Mouse (Mus musculus) right cerebral cortex, adult 18-20 months (tissue): Measurements from ENCODE around the gene Hist1h2bh.
"Not testable (repeated sequence)": the region's sequence is repeated elsewhere in the genome, so short reads cannot be mapped to it uniquely, and the experiment has no call there.

Experiments
- DNase-seq: peaks from one replicate; pipeline ENCODE4 v3.0.0; 2022; ENCODE audit warnings: mixed read lengths

Hist1h2bh gene

DNA sequence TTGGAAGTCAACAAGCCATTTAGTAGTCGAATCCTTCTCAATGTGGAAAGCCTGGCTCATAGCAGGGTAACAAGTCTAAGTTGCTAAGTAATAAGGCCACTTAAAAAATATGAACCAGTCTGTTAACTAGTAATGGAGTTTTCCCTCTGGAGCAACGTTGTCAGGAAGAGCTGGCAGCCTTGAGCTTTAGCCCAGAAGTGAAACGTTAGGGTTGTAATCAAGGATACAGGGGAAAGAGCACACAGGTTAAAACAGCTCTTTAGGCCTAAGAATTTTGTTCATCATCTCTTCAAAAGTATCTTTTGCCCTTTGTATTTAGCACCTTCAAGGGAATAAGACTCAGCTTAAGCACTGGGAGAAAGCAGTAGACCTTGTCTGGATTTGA lies 7.6 kb upstream of the Hist1h2bh start:
- no peak for DNase-seq

DNA sequence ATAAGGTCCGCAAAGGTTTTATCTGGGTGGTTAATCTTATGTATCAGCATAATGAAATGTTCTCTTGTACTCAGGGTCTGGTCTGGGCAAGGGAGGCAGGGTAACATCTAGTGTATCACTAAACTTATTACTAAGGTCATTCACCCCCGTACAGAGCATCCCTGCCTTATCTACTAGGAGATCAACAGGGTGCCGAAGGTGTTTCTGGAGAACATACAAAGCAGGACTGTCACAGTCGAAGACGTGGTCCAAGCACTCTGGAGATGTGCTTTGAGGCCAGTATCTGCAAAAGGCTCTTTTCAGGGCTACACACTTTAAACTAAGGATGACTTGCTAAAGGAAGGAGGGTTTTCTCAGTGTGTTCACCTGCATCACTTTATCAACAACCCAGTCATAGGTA lies 3.5 kb upstream of the Hist1h2bh start:
- DNase-seq: no peak

DNA sequence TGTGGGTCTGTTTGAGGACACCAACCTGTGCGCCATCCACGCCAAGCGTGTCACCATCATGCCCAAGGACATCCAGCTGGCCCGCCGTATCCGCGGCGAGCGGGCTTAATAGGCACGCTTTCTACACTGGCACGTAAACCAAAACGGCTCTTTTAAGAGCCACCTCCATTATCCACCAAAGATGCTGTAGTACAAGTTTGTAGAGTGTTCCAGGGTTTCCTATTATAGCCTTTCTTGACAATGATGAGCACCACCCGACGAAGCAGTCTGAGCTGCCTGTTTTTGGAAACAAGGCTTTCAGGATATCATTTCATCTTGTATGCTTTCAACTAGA lies 1.6 kb upstream of the Hist1h2bh start:
- not testable (repeated sequence) for DNase-seq

GRCm38 (mm10) chr13:23543965-23544786 lies 984 bp upstream of the Hist1h2bh start, which contains the start of gene Hist1h3f:
Hist1h3f (plus strand) TSS chr13:23544052.
- peak; percentile 83 for DNase-seq

- DNase-seq: not testable (repeated sequence)
Observed at GRCm38 (mm10) chr13:23542225-23542980, 789 bp downstream of the Hist1h2bh start.

GRCm38 (mm10) chr13:23541497-23541896 lies 1.7 kb downstream of the Hist1h2bh start:
- DNase-seq: no peak

DNA sequence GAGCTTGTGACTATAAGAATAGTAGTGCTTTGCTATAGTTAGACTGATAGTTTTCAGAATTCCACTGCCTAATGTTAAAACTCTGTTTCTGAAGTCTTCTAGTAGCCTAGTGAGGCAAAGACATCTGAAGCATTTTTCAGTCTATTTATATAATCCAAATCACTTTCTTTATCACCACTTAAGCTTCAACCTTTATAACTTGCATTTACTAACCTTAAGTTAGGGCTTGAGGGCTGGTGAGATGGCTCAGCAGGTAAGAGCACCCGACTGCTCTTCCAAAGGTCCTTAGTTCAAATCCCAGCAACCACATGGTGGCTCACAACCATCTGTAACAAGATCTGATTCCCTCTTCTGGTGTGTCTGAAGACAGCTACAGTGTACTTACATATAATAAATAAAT lies 3.4 kb downstream of the Hist1h2bh start:
- not testable (repeated sequence) for DNase-seq

GRCm38 (mm10) chr13:23538249-23538648 lies 4.9 kb downstream of the Hist1h2bh start:
- DNase-seq: no peak

GRCm38 (mm10) chr13:23537006-23537710 lies 6.0 kb downstream of the Hist1h2bh start:
- DNase-seq: no peak

- DNase-seq: no peak
Observed at GRCm38 (mm10) chr13:23536076-23536822, 6.9 kb downstream of the Hist1h2bh start.

- peak; percentile 93 for DNase-seq
Observed at GRCm38 (mm10) chr13:23535137-23536075, 7.8 kb downstream of the Hist1h2bh start, which contains the start of gene Hist1h3g. Hist1h3g (plus strand) TSS chr13:23535422.

DNA sequence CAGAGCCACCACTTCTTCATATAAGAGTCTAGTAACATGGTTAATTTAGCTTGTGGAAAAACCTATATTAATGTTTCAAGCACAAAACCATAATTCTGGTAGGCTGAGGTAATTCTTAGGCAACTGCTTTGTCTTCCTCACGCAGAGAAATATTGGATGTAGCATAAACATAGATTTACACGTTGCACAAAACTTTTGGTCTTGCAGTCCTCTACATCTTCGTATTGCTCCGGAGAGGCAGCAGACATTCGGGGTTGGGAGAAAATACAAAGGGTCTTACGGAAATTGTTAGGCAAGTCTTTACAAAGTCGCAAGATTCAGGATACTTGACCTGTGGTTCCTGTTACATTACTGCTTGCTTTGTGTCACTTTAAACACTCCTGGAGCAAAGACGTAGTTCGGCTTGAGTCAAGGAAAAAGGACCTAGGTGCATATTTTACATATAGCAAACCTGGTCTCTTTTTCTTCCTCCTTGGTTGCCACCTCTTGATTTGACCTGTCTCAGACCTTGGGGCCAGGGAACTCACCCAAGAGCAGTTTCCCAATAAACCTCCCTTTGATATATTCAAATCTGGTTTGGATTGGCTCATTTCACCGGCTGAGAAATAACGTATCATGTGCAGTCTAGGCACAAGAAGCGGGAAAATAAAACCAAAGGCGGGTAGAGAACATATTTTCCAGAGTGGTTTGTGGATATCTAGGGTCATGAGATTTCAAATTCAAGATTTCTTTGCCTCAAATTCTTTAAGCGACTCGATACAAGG lies 8.6 kb downstream of the Hist1h2bh start:
- peak; percentile 37 for DNase-seq

GRCm38 (mm10) chr13:23533560-23534367 lies 9.4 kb downstream of the Hist1h2bh start, which contains the start of gene Hist1h2af:
Hist1h2af (plus strand) TSS chr13:23533906.
- peak; percentile 80 for DNase-seq

GRCm38 (mm10) chr13:23532262-23533075 lies 10.7 kb downstream of the Hist1h2bh start:
- DNase-seq: no peak

DNA sequence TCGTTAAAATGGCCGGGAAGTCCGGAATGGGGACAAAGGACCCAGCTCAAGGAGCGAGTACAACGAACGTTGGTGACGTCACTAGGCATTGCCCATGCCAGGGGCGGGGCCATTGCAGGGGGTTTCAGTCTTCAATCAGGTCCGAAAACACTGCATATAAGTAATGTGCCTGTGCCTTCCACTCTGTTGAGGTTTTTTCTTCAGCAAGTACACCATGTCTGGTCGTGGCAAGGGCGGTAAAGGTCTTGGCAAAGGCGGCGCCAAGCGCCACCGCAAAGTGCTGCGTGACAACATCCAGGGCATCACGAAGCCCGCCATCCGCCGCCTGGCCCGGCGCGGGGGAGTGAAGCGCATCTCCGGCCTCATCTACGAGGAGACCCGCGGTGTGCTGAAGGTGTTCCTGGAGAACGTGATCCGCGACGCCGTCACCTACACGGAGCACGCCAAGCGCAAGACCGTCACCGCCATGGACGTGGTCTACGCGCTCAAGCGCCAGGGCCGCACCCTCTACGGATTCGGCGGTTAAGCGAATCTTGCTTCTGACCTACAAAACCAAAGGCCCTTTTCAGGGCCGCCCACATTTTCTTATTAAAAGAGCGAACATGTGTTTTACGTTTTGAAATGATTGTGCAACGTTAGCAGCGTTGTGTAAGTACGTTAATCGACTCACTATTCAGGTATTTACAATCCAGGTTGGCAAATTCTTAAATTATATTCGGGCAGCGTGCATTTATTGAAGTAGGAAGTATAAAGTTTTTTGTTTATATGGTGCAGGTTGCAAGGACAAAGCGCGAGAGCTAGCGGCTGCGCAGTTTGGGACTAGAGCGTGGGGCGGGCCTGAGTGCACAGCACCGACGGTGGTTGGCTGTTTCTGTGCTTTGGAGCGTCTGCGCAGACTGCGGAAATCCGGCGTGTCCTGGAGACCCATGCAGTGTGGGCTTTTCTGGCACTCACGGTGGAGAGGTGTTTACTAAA lies 12.0 kb downstream of the Hist1h2bh start, which contains the start of gene Hist1h4h:
TSS of gene Hist1h4h (plus strand) at position 150 of the 975 bp plus-strand sequence.
- peak; percentile 97 for DNase-seq

GRCm38 (mm10) chr13:23530181-23530900 lies 12.9 kb downstream of the Hist1h2bh start:
- DNase-seq: peak; percentile 53
